Mouse (Mus musculus): ENCODE results near the gene Olfr1201. TPM values are rescaled to one million over a fixed set of nuclear protein-coding genes. Genes with fewer than 3 reads are reported as not detected.

The Olfr1201 gene
- not detected in 2 replicates for polyA plus RNA-seq (2014; fragmentation: Nextera tagmentation; extraction: Ambion mirVana)

GRCm38 (mm10) chr2:88792736-88793135 is at the start of gene Olfr1201:
Gene Olfr1201, plus strand, starts transcription at chr2:88793036.
- Histone ChIP-seq H3K27me3 (ENCODE audit: control insufficient read depth, insufficient read depth, low read length) (no peaks in the 10 kb centered on the region), H3K4me2 (replicated peaks; ENCODE audit: low read depth, low read length) (no peak within 1 kb of the TSS), H3K36me3 (ENCODE audit: control insufficient read depth, insufficient read depth, low read length) (no peaks in the 10 kb centered on the region), H3K4me3 (ENCODE audit: low read depth, low read length) (no peak within 1 kb of the TSS), H3K27ac (ENCODE audit: low read depth, low read length) (no peak within 1 kb of the TSS), H3K9me3 (ENCODE audit: control insufficient read depth, low read length) (no peaks in the 10 kb centered on the region), H3K9ac (ENCODE audit: low read depth, low read length) (no peak within 1 kb of the TSS), H3K4me1 (replicated peaks; ENCODE audit: control insufficient read depth, insufficient read depth, low read length) (no peaks in the 10 kb centered on the region)
- WGBS, result 90% methylated on average over 6 of the region's 6 CpGs
- ATAC-seq (ENCODE audit: low FRiP score), result no peak
- DNase-seq (ENCODE audit: low spot score), result no peak

- Histone ChIP-seq H3K27ac (ENCODE audit: low read depth, low read length) (no peak overlapping the region), H3K9me3 (ENCODE audit: control insufficient read depth, low read length) (no peaks in the 10 kb centered on the region), H3K4me1 (replicated peaks; ENCODE audit: control insufficient read depth, insufficient read depth, low read length) (no peaks in the 10 kb centered on the region), H3K9ac (ENCODE audit: low read depth, low read length) (no peak overlapping the region), H3K4me3 (ENCODE audit: low read depth, low read length) (no peak overlapping the region), H3K27me3 (ENCODE audit: control insufficient read depth, insufficient read depth, low read length) (no peaks in the 10 kb centered on the region), H3K36me3 (ENCODE audit: control insufficient read depth, insufficient read depth, low read length) (no peaks in the 10 kb centered on the region), H3K4me2 (replicated peaks; ENCODE audit: low read depth, low read length) (no peak overlapping the region)
- WGBS, result 72% methylated on average over 3 of the region's 3 CpGs
- ATAC-seq (ENCODE audit: low FRiP score) (no peak), DNase-seq (ENCODE audit: low spot score) (no peak)
These were observed 49.5 kb upstream of the Olfr1201 start for GRCm38 (mm10) chr2:88743379-88743778.

- WGBS, result 88% methylated on average over 2 of the region's 2 CpGs
- Histone ChIP-seq H3K4me3 (ENCODE audit: low read depth, low read length) (no peak within 1 kb of the TSS), H3K9ac (ENCODE audit: low read depth, low read length) (no peak within 1 kb of the TSS), H3K4me2 (replicated peaks; ENCODE audit: low read depth, low read length) (no peak within 1 kb of the TSS), H3K27ac (ENCODE audit: low read depth, low read length) (no peak within 1 kb of the TSS), H3K36me3 (ENCODE audit: control insufficient read depth, insufficient read depth, low read length) (no peaks in the 10 kb centered on the region), H3K27me3 (ENCODE audit: control insufficient read depth, insufficient read depth, low read length) (no peaks in the 10 kb centered on the region), H3K9me3 (ENCODE audit: control insufficient read depth, low read length) (no peaks in the 10 kb centered on the region), H3K4me1 (replicated peaks; ENCODE audit: control insufficient read depth, insufficient read depth, low read length) (no peaks in the 10 kb centered on the region)
- ATAC-seq (ENCODE audit: low FRiP score) (no peak), DNase-seq (ENCODE audit: low spot score) (no peak)
These were observed 41.6 kb upstream of the Olfr1201 start, which contains the start of gene Olfr1198 for GRCm38 (mm10) chr2:88751270-88751669. Gene Olfr1198, minus strand, starts transcription at chr2:88751370.

- no peak within 1 kb of the TSS for H3K4me2 ChIP-seq (replicated peaks; ENCODE audit: low read depth, low read length)
- no peaks in the 10 kb centered on the region for H3K36me3 ChIP-seq (ENCODE audit: control insufficient read depth, insufficient read depth, low read length)
- no peaks in the 10 kb centered on the region for H3K4me1 ChIP-seq (replicated peaks; ENCODE audit: control insufficient read depth, insufficient read depth, low read length)
- ATAC-seq (ENCODE audit: low FRiP score) (no peak), DNase-seq (ENCODE audit: low spot score) (no peak)
- no peaks in the 10 kb centered on the region for H3K27me3 ChIP-seq (ENCODE audit: control insufficient read depth, insufficient read depth, low read length)
- H3K9me3 ChIP-seq (ENCODE audit: control insufficient read depth, low read length), result no peaks in the 10 kb centered on the region
- no peak within 1 kb of the TSS for H3K27ac ChIP-seq (ENCODE audit: low read depth, low read length)
- 94% methylated on average over 2 of the region's 2 CpGs for WGBS
- H3K9ac ChIP-seq (ENCODE audit: low read depth, low read length), result no peak within 1 kb of the TSS
- H3K4me3 ChIP-seq (ENCODE audit: low read depth, low read length), result no peak within 1 kb of the TSS
These were observed 32.5 kb upstream of the Olfr1201 start, which contains the start of gene Olfr1199 for GRCm38 (mm10) chr2:88760369-88760768. Gene Olfr1199, minus strand, starts transcription at chr2:88760469.

- WGBS, result 85% methylated on average over 2 of the region's 2 CpGs
- Histone ChIP-seq H3K4me1 (replicated peaks; ENCODE audit: control insufficient read depth, insufficient read depth, low read length) (no peaks in the 10 kb centered on the region), H3K4me2 (replicated peaks; ENCODE audit: low read depth, low read length) (no peak within 1 kb of the TSS), H3K27ac (ENCODE audit: low read depth, low read length) (no peak within 1 kb of the TSS), H3K9ac (ENCODE audit: low read depth, low read length) (no peak within 1 kb of the TSS), H3K9me3 (ENCODE audit: control insufficient read depth, low read length) (no peaks in the 10 kb centered on the region), H3K27me3 (ENCODE audit: control insufficient read depth, insufficient read depth, low read length) (no peaks in the 10 kb centered on the region), H3K36me3 (ENCODE audit: control insufficient read depth, insufficient read depth, low read length) (no peaks in the 10 kb centered on the region), H3K4me3 (ENCODE audit: low read depth, low read length) (no peak within 1 kb of the TSS)
- ATAC-seq (ENCODE audit: low FRiP score), result no peak
- no peak for DNase-seq (ENCODE audit: low spot score)
These were observed 22.4 kb upstream of the Olfr1201 start, which contains the start of gene Olfr1200 for GRCm38 (mm10) chr2:88770388-88770787. Gene Olfr1200, minus strand, starts transcription at chr2:88770488.

GRCm38 (mm10) chr2:88814196-88814595 is 21.4 kb downstream of the Olfr1201 start, which contains the start of gene Olfr1202:
Gene Olfr1202, plus strand, starts transcription at chr2:88814496.
- Histone ChIP-seq H3K4me2 (replicated peaks; ENCODE audit: low read depth, low read length) (no peak within 1 kb of the TSS), H3K27ac (ENCODE audit: low read depth, low read length) (no peak within 1 kb of the TSS), H3K4me3 (ENCODE audit: low read depth, low read length) (no peak within 1 kb of the TSS), H3K36me3 (ENCODE audit: control insufficient read depth, insufficient read depth, low read length) (no peaks in the 10 kb centered on the region), H3K9ac (ENCODE audit: low read depth, low read length) (no peak within 1 kb of the TSS), H3K4me1 (replicated peaks; ENCODE audit: control insufficient read depth, insufficient read depth, low read length) (no peaks in the 10 kb centered on the region), H3K27me3 (ENCODE audit: control insufficient read depth, insufficient read depth, low read length) (no peaks in the 10 kb centered on the region), H3K9me3 (ENCODE audit: control insufficient read depth, low read length) (no peaks in the 10 kb centered on the region)
- DNase-seq (ENCODE audit: low spot score) (no peak), ATAC-seq (ENCODE audit: low FRiP score) (no peak)
- 88% methylated on average over 1 of the region's 1 CpGs for WGBS

- WGBS, result 92% methylated on average over 2 of the region's 2 CpGs
- no peak within 1 kb of the TSS for H3K4me2 ChIP-seq (replicated peaks; ENCODE audit: low read depth, low read length)
- H3K9ac ChIP-seq (ENCODE audit: low read depth, low read length), result no peak within 1 kb of the TSS
- no peaks in the 10 kb centered on the region for H3K27me3 ChIP-seq (ENCODE audit: control insufficient read depth, insufficient read depth, low read length)
- H3K9me3 ChIP-seq (ENCODE audit: control insufficient read depth, low read length), result no peaks in the 10 kb centered on the region
- no peak for ATAC-seq (ENCODE audit: low FRiP score)
- H3K36me3 ChIP-seq (ENCODE audit: control insufficient read depth, insufficient read depth, low read length), result no peaks in the 10 kb centered on the region
- no peak for DNase-seq (ENCODE audit: low spot score)
- H3K4me3 ChIP-seq (ENCODE audit: low read depth, low read length), result no peak within 1 kb of the TSS
- H3K27ac ChIP-seq (ENCODE audit: low read depth, low read length), result no peak within 1 kb of the TSS
- H3K4me1 ChIP-seq (replicated peaks; ENCODE audit: control insufficient read depth, insufficient read depth, low read length), result no peaks in the 10 kb centered on the region
These were observed 36.6 kb downstream of the Olfr1201 start, which contains the start of gene Olfr1205 for GRCm38 (mm10) chr2:88829437-88829836. Gene Olfr1205, plus strand, starts transcription at chr2:88829737.

GRCm38 (mm10) chr2:88838477-88838876 is 45.6 kb downstream of the Olfr1201 start:
- Histone ChIP-seq H3K27me3 (ENCODE audit: control insufficient read depth, insufficient read depth, low read length) (no peaks in the 10 kb centered on the region), H3K36me3 (ENCODE audit: control insufficient read depth, insufficient read depth, low read length) (no peaks in the 10 kb centered on the region), H3K4me2 (replicated peaks; ENCODE audit: low read depth, low read length) (no peak overlapping the region), H3K4me3 (ENCODE audit: low read depth, low read length) (no peak overlapping the region), H3K27ac (ENCODE audit: low read depth, low read length) (no peak overlapping the region), H3K9me3 (ENCODE audit: control insufficient read depth, low read length) (no peaks in the 10 kb centered on the region), H3K9ac (ENCODE audit: low read depth, low read length) (no peak overlapping the region), H3K4me1 (replicated peaks; ENCODE audit: control insufficient read depth, insufficient read depth, low read length) (no peaks in the 10 kb centered on the region)
- ATAC-seq (ENCODE audit: low FRiP score) (no peak), DNase-seq (ENCODE audit: low spot score) (no peak)
- 58% methylated on average over 2 of the region's 2 CpGs for WGBS

Data from hindbrain, embryonic 11.5 days (tissue).